Mouse (Mus musculus) embryo, embryonic 10 days (tissue): ENCODE results near the gene Cubn.

Experiments
- DNase-seq: peaks from one replicate; pipeline ENCODE4 v3.0.0-alpha.2; 2015; ENCODE audit warnings: low spot score

Cubn gene

DNA sequence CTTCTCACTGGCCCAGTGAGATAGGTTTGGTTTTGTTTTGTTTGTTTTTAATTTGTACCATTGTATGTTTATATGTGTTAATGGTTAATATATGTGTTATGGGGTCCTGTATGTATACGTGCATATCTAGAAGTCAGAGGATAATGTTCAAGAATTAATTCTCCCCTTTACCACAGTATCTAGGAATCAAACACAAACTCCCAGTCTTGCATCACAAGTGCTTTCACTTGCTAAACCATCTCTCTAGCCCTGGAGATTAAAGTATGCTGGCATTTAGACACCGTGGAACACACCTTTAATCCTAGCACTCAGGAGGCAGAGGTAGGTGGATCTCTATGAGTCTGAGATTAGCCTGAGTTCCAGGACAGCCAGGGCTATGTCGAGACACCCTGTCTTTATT lies 83.3 kb downstream of the Cubn start:
- no peak for DNase-seq

DNA sequence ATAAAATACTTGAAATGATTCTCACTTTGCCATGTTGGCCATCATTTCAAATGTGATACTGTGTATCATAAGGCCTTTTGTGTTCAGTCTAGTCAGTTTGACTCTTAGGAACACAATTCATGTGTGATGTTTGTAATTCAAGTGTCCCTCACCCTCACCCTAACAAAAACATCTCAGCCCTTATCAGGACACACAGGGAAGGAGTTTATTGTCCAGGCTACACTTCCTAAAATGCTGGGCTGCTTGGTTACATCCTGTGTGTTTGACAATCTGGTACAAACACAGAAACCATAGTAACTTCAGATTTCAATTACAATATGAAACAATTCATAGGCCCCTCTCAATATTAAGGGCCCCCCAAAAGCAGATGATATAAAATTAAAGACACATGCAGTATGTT lies 83.9 kb downstream of the Cubn start:
- no peak for DNase-seq

DNA sequence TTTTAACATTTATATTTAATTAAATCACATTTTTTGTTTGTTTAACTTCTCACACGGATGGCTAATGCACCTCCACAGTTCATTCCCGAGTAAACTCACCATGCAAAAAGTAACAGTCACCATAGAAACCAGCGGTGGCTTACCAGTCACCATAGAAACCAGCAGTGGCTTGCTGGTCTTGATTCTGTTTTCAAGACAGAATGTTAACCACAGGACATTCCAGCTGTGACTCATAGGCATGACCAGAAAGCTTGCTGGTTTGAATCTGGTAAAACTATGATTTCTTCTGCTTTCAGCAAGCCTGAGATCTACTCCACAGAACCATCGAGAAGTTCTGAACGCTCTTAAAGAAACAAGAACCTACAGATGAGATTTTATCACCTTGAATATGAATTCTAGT lies 84.3 kb downstream of the Cubn start:
- peak; percentile 63 for DNase-seq

DNA sequence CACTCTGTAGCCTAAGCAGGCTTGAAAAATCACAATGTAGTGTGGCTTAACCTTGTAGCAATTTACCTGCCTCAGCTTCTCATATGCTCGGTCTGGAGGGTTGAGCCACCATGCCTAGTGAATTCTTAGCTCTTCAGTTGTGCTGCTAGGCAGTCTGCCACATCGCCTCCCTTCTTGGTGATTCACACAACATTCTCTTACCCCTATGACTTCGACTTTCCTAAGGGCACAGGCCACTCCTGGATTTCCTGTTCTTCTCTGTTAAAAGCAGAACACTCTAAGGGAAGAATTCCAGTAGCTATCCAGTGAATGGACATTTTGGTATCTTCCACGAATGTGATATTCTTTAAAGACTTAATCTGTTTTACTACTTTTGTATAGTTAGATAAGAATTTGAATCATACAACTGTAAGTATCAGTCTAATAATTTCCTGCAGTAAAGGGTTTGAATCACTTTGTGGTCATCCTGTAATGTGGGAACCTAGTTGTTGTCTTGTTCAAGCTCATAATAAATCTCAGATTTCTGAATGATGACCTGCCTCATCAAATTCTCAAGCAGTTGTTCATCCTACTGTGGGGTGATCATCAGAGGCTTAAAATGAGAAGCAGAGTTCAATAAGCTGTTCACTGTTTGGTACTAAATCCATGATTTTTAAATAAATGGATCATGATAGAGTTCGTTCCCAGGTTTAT lies 86.5 kb downstream of the Cubn start:
- DNase-seq: no peak

DNA sequence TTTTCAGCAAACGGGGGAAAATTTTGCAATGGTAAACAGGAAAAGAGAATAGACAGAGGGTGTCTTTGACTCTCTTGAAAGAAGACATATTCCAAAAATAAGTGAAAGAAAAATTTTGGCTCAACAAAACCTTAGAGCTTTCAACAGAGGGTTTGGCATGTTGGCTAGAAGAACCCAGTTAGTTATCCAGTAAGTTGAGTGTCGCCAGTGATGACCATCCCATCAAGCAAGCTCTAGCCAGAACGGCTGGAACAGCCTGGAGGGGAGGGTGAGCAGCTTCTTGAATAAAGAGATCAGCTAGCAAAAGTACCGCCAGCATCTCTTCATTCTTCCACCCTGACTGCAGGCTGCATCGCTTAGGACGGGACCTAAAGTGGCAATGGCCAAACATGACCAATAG lies 90.8 kb downstream of the Cubn start:
- DNase-seq: no peak

DNA sequence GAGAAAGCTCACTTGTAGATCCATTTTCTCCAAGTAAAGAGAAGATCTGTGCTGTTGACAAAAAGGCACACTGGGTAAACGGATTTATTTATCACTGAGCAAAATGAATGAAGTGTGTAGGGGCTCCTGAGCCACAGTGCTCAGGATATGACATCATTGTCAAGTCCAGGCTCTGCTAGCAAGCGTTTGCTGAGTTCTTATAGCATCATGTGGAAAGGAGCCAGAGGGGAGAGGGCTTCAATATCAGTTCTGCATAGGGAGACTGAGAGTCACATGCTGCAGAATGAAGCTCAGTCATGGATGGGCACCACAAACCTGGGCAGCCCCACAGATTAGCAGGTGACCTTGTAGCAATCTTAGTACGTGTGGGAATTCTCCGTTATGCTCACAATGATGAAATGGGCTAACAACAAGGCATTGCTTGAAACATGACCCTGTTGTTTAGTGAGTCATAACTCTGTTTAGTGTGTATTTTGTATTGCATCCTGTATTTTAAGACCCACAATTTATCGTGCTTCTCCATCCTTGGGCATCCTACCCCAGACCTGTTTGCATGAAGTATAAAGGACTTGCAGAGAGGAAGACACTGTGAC lies 92.0 kb downstream of the Cubn start:
- no peak for DNase-seq

DNA sequence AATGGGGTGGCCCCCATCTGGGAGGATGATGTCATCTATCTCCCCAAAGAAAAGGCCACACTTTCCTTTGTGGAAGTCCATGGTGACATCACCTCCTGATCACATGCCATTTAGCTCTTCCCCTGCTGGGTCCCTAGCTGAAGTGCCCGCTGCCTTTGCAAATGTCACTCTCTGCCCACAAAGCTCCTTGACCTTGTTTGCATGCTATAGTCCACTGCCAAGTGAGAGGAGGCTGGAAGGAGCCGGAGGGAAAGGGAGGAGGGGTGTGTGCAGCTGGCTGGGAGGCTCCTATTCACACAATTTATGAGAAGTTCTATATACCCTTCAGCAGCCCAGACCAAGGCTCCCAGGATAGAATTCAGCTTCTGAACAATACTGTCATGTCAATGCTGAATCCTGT lies 92.7 kb downstream of the Cubn start:
- peak; percentile 75 for DNase-seq

DNA sequence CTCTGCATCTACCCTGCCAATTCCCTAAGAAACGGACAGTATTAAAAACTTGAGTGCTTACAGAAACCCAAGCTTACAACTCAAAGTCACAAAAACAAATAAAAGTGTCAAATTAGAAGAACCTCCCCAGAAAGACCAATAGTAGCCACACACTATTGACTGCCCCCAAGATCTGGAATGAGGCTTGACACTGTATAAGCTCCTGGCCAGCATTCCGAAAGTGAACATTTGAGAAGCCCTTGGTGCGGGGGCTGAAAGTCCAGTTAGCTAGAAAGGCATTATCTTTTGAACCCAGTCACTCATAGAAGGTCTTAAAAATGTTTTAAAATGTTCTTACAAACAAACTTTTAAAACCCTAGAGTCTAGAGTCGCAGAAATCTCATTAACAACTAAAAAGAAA lies 93.1 kb downstream of the Cubn start:
- no peak for DNase-seq

DNA sequence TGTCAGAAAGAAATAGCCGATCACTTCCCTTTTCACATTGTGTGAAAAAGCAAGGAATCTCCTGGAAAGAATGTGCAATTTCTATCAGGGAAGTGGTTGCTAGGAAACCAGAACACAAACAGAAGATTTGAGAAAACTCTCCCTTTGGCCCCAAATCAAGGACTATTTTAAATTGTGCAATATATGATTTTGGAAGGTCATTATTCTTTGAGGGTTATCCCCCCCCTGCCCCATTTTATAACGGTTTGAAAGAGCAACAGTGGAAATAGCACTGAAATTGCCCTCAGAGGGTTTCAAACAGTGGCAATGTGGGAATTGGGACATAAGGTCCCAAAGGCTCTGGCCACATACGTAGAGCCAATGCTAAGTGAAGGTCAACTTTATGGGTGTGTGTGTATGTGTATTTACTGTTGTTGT lies 95.5 kb downstream of the Cubn start:
- no peak for DNase-seq

DNA sequence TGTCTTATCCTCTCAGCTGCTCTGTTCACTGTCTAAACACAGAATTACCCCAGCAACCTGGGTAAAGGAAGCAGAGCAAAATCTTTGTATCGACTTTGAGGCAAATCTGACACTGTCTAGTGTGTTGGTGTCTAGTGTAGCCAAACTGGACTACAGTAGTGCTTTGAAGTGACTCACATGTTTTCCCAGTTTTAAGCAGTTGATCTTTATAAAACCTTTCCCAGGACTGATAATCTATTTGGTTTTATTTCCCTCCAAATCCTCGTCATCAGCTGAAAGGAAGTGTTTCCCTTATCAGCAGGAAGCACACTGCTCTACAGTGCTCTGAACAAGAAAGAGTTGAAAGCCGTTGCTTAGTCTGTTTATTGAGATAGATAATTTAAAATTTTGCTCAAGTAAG lies 100.6 kb downstream of the Cubn start:
- DNase-seq: no peak

DNA sequence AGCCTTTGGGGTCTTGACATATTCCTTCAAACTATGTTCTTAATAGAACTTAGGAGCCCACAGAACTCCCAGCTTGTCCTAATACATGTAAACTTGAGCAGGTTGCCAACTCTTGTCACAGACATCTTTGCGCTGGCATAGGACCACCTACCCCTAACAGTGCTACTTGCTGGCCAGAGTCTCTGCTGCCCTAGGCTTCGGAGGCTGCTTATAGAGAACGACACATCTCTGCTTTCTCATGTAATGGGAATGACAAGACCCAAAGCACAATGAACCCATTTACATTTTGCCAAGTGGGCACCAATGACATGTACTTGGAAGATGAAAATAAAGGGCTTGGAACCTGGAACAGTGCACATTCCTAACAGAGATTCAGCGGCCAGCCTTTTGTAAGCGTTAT lies 105.0 kb downstream of the Cubn start:
- DNase-seq: no peak

DNA sequence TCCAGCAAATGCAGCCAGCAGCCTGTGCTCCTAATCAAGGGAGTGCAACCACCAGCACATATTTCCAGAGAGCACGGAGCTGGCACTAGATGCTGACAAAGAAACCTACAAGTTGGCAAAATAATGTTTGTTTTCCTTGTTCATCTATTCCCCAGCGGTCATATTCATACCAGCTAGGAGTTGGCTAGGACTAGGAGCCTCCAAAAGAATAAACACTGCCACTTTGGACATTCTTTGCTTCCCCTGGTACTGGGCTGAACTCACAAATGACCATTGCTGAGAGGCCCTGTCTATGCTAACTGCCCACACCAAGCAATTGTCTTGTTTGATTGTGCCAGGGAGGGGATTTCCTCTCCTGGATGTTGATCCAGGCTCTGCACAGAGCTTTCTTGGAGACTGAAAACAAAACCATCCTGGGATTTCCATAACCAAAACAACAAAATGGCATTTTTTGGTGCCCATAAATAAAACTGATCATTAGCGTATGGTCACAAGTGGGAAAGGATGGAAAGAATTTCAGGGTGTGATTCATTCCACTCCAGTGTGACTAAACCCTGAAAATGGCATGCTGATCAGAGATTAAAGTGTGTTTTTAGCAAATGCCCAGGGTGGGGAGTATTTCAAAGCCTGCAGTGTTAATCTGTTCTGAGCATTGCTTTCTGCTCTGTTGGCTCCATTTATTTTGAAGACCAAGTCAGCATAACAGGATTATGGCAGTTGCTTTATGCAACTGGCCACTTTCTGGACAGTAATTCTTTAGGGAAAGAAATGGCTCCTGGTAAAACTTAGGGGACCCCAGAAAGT lies 105.9 kb downstream of the Cubn start:
- no peak for DNase-seq

DNA sequence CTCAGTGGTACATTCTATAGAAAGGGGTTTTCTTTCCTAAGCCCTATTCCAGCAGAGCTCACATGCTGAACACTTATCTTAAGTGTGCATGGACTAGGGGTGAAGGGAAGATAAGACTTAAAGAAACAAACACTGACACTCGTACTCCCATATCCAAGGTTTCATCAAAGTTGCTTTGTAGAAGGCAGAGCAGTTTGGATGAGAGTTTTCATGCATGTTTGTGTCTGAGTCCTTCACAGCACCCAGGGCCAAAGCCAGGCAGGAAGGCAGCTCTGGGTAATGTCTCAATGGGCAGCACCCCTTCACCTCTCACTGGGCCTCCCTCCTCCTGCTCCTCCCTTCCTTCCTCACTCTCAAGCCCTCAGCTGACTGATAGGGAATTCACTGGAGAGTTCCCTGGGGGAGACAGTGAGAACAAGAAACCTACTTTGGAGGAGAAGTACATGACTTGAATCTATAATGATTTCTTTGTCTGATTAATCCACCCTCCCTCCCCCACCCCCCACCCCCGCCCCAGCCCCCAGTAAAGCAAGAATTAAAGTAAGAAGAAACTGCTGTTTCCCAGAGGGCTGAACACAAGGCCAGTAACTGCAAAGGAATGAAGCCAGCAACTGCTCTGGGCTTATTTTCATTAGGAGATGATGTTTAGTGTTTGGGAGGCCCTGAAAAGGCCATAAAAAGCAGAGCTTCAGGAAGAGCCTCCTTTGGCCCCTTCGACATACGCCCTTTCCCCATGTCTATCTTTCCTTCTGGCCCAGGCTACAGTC lies 106.7 kb downstream of the Cubn start:
- DNase-seq: peak; percentile 34

DNA sequence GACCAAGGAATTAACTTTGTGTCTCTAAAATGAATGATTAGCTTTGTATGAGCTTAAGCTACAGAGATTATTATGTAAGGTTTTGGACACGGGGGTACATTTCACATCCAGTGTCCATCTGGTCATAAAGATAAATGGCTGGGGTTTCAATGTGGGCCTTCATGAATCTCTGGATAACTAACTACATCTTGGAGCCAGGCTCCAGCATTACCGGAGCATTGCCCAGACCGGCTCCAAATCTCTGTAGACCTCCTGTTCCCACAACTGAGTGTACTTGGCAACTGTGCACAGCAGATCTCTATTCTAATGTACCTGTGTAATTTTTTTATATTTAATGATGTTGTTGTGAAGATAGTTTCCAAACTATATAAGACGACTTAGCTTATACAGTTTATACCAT lies 115.4 kb downstream of the Cubn start:
- no peak for DNase-seq

DNA sequence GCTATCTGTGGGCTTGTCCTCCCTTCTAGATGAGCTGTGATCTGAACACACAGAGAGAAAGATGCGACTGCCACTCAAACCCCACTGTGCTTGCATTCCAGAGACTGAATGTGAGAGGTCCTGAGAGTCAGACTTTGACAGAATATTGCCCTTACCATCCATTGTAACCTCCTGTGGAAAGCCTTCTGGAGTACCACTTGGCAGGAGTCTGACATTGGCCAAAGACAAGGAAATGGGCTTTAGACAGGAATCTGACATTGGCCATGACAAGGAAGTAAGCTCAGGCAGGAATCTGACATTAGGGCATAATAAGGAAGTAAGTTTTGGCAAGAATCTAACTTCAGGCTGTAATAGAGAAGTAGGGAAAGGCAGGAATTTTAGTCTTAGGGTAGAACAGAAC lies 118.3 kb downstream of the Cubn start:
- no peak for DNase-seq

DNA sequence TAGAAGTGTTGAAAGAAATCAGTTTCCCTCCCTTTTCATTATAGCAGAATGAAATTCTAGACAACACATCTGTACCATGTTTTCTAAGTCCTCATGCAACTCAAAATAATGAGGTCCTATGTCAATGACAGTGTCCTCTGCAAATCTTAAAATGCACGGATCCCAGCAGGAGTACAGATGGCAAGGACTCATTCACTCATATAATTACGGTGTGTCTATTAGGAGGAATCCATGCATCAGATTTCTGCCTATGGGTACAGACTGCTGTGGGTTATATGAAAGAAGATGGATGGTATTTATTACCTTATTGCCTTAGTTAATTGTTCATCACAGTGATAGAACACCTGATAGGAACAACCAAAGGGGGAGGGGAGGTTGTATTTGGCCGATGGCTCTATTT lies 118.8 kb downstream of the Cubn start:
- no peak for DNase-seq

DNA sequence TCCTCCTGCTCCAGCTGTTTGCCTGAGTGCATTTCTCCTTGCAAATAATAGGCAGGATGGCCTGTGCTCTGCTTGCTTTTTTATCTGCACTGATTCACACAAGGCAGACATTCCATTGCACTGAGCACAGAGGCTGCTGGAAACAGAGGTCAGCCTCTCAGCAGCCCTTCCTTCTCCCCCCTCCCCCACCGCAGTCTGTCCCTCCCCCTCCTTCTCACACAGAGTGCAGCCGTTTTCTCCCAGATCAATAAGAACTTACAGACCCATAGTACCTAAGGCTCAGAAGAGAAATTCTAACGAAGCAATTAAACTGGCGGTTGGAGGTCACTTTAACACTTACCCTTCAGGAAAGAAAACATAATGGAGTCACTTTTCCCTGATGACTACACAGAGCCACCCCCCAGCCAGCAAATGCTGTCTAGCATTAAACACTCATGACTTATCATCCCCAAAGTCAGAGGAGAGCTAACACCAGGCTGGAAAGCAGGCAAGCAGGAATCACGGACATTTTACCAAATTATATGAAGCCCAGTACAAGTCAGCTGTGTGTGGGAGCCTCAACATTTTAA lies 119.3 kb downstream of the Cubn start:
- peak; percentile 88 for DNase-seq

DNA sequence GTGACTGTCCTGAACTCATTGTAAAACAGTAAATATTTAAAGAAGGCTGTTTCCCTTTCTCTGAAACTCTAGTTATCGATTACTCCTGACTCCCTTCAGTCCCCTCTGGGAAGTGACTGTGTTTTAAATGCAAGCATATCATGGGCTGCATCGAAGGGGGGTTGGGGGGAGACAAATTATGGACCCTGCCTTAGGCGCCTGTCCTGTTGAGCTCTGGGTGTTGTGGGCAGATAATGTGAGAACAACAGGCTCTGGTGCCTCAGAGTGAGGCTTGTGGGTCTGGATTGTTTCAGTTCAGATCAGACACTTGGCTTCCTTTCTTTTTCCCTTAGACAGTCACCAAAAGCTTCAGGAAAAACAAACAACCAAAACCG lies 119.8 kb downstream of the Cubn start:
- peak; percentile 33 for DNase-seq

DNA sequence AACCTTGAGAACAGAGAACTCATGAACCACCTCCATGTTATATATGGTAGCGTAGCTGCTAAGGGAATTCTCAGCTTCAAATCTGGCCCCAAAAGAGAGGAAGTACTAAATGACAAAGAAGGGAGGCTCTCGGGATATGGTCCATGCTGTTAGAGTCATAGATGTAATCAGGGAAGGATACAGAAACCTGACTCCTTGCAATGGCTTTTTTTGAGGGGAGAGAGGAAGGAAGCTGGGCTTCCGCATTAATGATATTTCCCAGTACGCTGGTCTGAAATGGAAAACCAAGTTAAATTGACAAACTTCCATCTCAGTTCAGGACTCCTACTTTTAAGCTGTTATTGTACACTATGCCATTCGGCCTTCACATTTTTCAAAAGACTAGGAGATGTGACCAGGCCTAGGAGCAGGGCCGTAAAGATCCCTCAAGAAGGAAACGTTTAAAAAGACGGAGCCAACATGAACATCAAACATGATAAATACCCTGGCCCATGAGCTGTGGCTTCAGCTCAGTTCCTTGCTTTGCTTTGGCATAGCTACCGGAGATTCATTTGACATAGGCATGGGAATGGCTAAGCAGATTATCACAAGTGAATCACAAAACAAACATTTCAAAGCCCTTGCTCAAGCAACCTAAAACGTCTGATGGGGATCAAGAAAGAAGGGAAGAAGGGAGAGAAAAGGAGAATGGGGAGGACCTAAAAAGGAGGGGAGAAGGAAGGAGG lies 120.4 kb downstream of the Cubn start:
- peak; percentile 27 for DNase-seq

DNA sequence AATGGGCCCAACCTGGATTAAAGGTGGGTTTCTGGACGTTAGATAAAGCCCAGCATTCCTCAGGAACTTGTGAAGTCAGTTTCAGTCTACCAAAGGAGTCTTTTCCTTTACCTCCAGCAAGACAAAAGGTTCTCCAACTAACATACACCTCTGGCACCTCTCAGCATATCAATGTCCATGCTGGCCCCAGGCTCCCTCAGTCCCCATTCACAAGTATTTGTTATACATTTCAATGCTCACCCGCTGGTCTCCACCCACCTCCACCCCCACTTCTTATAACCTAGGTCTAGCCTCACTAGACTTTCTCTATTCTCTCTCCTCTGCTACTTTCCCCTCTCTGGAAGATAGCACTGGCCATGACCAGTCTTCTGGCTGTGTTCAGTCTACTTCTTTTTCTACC lies 121.1 kb downstream of the Cubn start:
- DNase-seq: no peak

DNA sequence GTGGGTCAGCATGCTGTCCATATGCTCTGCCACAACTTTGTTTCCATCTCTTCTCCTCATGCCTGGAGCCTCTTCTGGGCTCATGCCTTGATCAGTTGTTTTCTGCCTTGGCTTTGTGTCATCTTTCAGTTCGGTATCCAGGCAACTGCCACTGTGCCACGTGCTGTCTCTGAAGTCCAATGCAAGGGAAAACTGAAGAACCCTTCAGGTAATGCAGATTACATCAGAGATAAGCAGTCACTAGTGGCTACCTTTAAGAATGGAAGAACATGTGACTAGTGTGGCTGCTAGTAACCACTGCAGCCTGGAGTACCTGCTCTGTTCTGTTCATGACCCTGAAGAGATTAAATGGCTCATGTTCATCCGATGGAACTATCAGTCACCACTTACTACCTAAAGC lies 123.1 kb downstream of the Cubn start:
- DNase-seq: no peak
